Mouse (Mus musculus): ENCODE results near the gene Zbtb17. TPM values are rescaled to one million over a fixed set of nuclear protein-coding genes. Genes with fewer than 3 reads are reported as not detected.

Gene Zbtb17
- polyA plus RNA-seq, 1 experiment from 2014 or later, result 30.6 TPM

DNA sequence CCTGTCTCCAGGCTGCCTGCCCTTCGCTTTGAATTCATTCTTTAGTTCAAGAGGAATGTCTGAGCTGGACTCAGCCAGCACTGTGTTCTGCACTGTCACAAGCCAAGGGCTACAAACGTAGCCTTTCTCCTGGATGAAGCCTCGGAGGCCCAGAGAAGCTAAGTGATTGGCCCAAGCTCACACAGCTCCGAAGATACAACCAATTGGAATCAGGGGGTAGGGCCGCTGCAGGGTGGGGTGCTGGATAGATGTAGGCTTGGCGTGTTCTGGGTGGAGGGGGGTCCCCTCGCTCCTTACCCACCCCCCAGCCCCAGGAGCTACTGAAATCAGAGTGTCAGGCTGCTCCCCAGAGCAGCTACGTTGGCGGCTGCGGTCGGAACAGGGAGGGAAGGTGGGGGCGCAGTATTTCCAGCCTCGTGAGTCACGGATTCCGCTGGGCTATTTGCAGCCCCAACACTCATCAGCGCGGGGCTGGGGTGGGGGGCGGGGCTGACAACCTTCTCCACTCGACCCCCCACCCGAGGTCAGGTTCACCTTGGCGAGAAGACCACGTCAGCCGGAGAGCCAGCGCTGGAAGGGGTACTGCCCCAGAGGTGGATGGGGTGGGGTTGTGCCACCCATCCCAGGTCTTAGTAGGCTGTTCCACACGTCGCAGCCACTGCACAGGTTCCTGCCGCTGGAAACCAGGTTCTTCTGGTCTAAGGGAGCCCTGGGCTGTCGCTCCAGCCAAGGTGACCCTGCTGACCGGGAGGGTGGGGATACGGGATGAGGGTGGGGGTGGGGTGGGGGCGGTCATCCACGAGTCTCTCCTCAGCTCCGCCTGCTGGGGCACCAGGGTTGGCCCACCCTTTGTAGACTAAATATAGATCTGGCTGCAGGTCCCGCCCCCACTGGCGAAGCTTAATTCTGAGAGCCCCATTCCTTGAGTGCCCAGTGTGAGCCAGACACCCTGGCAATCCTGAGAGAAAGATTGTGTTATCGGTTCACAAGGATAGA, 18.7 kb upstream of the Zbtb17 start:
- H3K9me3 ChIP-seq (ENCODE audit: low read depth, low read length), result no peaks in the 10 kb centered on the region
- peaks cover 8% of the 10 kb centered on the region; the same call in 1 of the 2 replicates for H3K4me1 ChIP-seq (ENCODE audit: insufficient read depth)
- no peak for TF ChIP-seq CTCF (IDR thresholded peaks at IDR 0.05; ENCODE audit: low read depth)
- ATAC-seq (ENCODE audit: insufficient read depth) (peak; percentile 78), DNase-seq (peak; percentile 59)
- H3K4me2 ChIP-seq, result peak overlapping the region; percentile 79
- H3K9ac ChIP-seq, result peak overlapping the region; percentile 48
- H3K36me3 ChIP-seq (ENCODE audit: insufficient read depth), result no peaks in the 10 kb centered on the region
- no peaks in the 10 kb centered on the region for H3K27me3 ChIP-seq (ENCODE audit: insufficient read depth, low read length)
- peak overlapping the region; percentile 37 for H3K4me3 ChIP-seq (ENCODE audit: low read depth, low read length)
- 3% methylated on average over 36 of the region's 36 CpGs for WGBS
- peak overlapping the region; percentile 70 for H3K27ac ChIP-seq (ENCODE audit: low read depth)

DNA sequence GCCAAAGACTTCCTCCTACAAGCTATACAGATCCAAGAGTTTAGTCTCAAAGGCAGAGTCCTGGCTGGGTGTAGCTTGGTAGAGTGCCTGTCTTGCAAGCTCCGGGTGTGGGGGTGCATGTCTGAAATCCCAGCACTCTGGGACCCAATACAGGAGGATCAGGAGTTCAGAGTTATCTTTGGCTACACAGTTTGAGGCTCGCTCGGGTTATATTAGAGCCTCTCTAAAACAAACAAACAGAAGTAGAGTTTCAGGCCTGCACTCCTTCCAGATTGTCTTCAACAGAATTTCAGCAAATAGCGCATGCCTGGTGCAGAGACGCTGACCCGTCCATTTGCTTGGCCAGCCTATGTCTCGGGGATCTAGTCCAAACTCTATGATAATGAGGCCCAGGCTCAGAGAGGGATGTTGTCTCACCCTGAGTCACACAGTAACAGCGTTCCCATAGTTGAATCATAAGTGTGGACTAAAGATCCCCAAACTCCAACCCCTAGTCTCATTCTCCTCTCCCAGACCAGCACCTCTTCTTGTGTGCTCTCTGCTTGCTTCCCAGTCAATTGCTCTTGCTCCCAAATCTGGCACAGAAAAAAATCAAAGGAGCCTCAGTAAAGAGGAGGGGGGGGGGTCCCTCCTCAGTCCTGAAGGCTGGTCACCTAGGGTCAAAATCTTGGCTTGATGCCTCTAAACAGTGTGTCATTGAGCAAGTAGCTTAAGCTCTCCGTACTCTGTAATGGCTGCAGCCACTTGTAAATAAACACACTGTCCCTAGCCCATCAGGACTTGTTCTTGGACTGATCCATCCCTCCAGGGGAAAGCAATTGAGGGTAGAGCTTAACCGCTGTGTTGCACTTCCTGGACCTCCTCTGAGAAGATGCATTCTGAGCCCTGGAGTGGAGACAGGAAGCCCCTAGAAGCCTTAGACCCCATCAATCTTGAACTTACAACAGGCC, 17.4 kb upstream of the Zbtb17 start:
- 46% methylated on average over 10 of the region's 10 CpGs for WGBS
- no peaks in the 10 kb centered on the region for H3K27me3 ChIP-seq (ENCODE audit: insufficient read depth, low read length)
- DNase-seq (peak; percentile 55), ATAC-seq (ENCODE audit: insufficient read depth) (no peak)
- peak overlapping the region; percentile 79; the same call in 1 of the 2 replicates for H3K4me2 ChIP-seq
- no peak for TF ChIP-seq CTCF (IDR thresholded peaks at IDR 0.05; ENCODE audit: low read depth)
- no peak overlapping the region for H3K4me3 ChIP-seq (ENCODE audit: low read depth, low read length)
- peaks cover 3% of the 10 kb centered on the region; the same call in 1 of the 2 replicates for H3K4me1 ChIP-seq (ENCODE audit: insufficient read depth)
- H3K9me3 ChIP-seq (ENCODE audit: low read depth, low read length), result no peaks in the 10 kb centered on the region
- H3K36me3 ChIP-seq (ENCODE audit: insufficient read depth), result no peaks in the 10 kb centered on the region
- peak overlapping the region; percentile 59; the same call in 1 of the 2 replicates for H3K27ac ChIP-seq (ENCODE audit: low read depth)
- H3K9ac ChIP-seq, result no peak overlapping the region

DNA sequence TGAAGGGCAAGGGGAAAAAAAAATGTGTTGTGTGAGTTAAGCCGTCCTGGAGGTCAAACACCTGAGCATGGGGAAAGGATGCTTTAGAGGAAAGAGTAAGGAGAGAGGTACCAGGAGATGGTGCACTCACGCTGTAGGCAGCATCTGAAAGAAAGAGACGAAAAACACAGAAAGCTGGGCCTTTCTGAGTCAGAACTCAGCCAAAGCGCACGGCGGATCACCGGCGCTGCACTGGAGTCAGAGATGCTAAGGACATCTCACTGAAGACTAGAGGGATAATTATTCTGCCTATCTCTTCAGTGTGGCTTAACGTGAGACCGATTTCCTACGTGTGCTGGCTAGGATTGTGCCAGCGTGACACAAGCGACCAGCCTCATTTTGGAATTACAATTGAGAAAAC, 16.5 kb upstream of the Zbtb17 start:
- no peak for DNase-seq
- Histone ChIP-seq H3K9ac (no peak overlapping the region), H3K4me1 (ENCODE audit: insufficient read depth) (peaks cover 3% of the 10 kb centered on the region; the same call in 1 of the 2 replicates), H3K27me3 (ENCODE audit: insufficient read depth, low read length) (no peaks in the 10 kb centered on the region), H3K36me3 (ENCODE audit: insufficient read depth) (no peaks in the 10 kb centered on the region), H3K9me3 (ENCODE audit: low read depth, low read length) (no peaks in the 10 kb centered on the region), H3K4me3 (ENCODE audit: low read depth, low read length) (no peak overlapping the region), H3K27ac (ENCODE audit: low read depth) (no peak overlapping the region), H3K4me2 (no peak overlapping the region)
- no peak for TF ChIP-seq CTCF (IDR thresholded peaks at IDR 0.05; ENCODE audit: low read depth)
- no peak for ATAC-seq (ENCODE audit: insufficient read depth)
- WGBS, result 78% methylated on average over 13 of the region's 13 CpGs

DNA sequence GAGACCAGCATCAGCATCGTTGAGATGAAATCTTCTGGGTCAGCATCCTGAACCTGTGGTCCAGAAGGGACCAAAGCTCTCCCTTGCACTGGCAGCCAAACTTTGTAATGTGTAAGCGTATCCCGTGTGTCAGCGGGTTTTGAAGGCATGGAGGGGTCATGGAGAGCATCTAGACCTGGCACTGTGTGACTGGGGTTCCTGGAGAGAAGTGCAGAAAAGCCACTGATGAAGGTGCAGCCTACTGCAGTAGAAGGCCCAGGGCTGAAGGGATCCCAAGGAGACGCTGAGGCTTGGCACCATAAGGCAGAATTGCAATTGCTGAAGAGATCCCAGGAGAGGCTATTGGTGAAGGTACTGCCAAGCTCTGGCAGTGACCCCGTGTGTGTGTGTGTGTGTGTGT, 15.1 kb upstream of the Zbtb17 start:
- Histone ChIP-seq H3K27ac (ENCODE audit: low read depth) (no peak overlapping the region), H3K4me3 (ENCODE audit: low read depth, low read length) (no peak overlapping the region), H3K4me2 (no peak overlapping the region), H3K27me3 (ENCODE audit: insufficient read depth, low read length) (no peaks in the 10 kb centered on the region), H3K9me3 (ENCODE audit: low read depth, low read length) (no peaks in the 10 kb centered on the region), H3K36me3 (ENCODE audit: insufficient read depth) (no peaks in the 10 kb centered on the region), H3K9ac (no peak overlapping the region), H3K4me1 (ENCODE audit: insufficient read depth) (peaks cover 3% of the 10 kb centered on the region; the same call in 1 of the 2 replicates)
- no peak for ATAC-seq (ENCODE audit: insufficient read depth)
- no peak for TF ChIP-seq CTCF (IDR thresholded peaks at IDR 0.05; ENCODE audit: low read depth)
- DNase-seq, result no peak
- 77% methylated on average over 6 of the region's 6 CpGs for WGBS

DNA sequence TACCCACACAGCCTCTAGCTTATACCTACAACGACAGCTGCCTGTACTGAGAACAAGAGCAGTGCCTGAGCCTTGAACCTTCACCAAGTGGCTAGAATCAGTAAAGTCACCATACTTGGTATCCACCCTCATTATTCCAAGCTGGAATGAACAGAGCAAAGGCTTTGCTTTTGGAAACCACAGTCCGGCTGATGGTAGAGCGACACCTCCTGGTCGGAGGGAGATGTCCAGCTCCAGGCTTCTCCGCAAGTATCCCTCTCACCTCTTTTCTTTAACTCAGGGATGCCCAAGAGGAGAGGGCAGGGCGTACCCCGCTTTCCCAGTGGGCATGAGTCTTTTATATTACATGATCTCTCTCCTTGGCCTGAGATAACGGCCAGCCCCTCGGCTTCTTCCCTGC, 14.6 kb upstream of the Zbtb17 start:
- Histone ChIP-seq H3K27ac (ENCODE audit: low read depth) (no peak overlapping the region), H3K36me3 (ENCODE audit: insufficient read depth) (no peaks in the 10 kb centered on the region), H3K4me1 (ENCODE audit: insufficient read depth) (peaks cover 3% of the 10 kb centered on the region; the same call in 1 of the 2 replicates), H3K4me3 (ENCODE audit: low read depth, low read length) (no peak overlapping the region), H3K27me3 (ENCODE audit: insufficient read depth, low read length) (no peaks in the 10 kb centered on the region), H3K9ac (no peak overlapping the region), H3K4me2 (no peak overlapping the region), H3K9me3 (ENCODE audit: low read depth, low read length) (no peaks in the 10 kb centered on the region)
- 53% methylated on average over 9 of the region's 9 CpGs for WGBS
- peak; percentile 67 for TF ChIP-seq CTCF (IDR thresholded peaks at IDR 0.05; ENCODE audit: low read depth)
- DNase-seq, result peak; percentile 65
- ATAC-seq (ENCODE audit: insufficient read depth), result no peak

DNA sequence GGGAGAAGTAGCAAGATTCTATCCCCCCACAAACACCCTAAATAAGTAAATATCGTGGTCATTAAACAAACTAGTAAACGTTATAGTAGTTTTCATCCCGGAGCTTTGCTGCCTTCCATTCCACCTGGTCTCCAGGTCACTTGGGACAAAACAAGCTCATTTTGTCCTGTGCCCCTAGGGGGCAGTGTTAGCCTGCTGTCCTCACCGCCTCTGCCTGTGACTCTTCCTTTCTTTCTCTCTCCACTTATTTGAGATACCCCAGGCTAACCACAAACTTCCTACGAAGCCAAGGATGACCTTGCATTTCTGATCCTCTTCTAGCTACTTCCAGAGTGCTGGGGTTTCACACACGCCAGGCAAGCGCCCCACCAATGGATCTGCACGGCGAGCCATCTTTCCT, 13.5 kb upstream of the Zbtb17 start:
- H3K9ac ChIP-seq, result no peak overlapping the region
- H3K4me2 ChIP-seq, result no peak overlapping the region
- H3K36me3 ChIP-seq (ENCODE audit: insufficient read depth), result no peaks in the 10 kb centered on the region
- peaks cover 3% of the 10 kb centered on the region; the same call in 1 of the 2 replicates for H3K4me1 ChIP-seq (ENCODE audit: insufficient read depth)
- DNase-seq (peak; percentile 83), ATAC-seq (ENCODE audit: insufficient read depth) (no peak)
- no peak overlapping the region for H3K4me3 ChIP-seq (ENCODE audit: low read depth, low read length)
- peak; percentile 85 for TF ChIP-seq CTCF (IDR thresholded peaks at IDR 0.05; ENCODE audit: low read depth)
- no peak overlapping the region for H3K27ac ChIP-seq (ENCODE audit: low read depth)
- 40% methylated on average over 9 of the region's 9 CpGs for WGBS
- H3K9me3 ChIP-seq (ENCODE audit: low read depth, low read length), result no peaks in the 10 kb centered on the region
- H3K27me3 ChIP-seq (ENCODE audit: insufficient read depth, low read length), result no peaks in the 10 kb centered on the region
